Mouse (Mus musculus) spleen, postnatal 4 days (tissue): ENCODE measurements around the gene Cenpn.

Experiments used
- DNase-seq, 2 experiments: peaks; one replicate each; pipeline ENCODE4 v3.0.0; 2022; ENCODE audit warnings: low spot score in 2 of 2

The Cenpn gene

DNA sequence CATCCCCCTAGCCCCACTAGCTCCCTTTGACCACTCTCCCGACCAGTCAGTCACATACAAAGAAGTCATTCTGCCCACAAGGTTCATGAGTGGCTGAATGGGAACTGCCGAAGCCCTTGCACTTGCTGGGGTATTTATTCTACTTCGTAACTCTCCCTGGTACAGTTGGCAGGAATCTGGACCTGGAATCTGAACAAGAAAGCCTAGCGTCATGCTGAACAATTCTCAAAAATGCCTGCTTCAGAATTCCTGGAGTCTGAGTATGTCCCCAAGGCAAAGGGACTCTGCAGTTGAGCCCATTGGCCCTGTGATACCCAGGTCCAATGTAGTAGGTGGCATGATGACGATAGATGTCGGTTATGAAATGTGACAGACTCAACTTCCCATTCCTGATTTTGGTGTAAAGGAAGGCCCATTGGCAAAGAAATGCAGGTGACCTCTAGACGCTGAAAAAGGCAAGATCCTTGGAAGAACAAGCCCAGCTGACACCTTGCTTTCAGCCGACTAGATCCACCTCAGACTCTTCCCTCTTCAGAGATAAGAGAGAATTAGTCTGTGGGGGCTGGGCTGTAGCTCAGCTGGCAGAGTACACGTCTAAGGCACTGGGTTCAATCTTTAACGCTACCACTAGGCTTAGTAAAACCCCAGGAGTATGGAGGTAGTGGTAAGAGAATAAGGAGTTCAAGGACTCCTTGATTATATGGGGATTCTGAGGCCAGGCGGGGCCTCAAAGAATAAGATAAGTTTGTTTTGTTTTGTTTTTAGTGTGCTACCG lies 20.9 kb downstream of the Cenpn start:
- DNase-seq: no peak

DNA sequence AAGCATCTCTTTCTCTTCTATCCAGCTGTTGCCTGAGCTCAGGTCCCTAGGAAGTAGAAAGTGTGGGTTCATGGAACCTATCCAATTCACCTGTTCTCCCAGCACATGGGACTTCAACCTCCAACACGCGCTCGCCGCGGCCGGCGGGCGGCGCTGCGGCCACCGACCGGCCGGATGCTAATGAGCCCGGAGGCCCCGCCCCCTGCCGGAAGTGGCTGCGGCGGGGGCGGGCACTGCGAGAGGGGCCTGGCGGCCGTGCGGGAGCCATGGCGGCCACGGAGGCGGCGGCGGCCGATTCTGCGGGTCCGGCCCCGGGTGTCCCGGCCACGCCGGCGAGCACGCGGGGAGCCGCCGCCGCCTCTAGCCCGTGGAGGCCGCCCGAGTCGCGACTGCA lies 21.6 kb downstream of the Cenpn start, which contains the start of gene Atmin:
Atmin (plus strand) TSS at position 233 of the 394 bp plus-strand sequence.
- peak; percentile 88 to 96 for DNase-seq

DNA sequence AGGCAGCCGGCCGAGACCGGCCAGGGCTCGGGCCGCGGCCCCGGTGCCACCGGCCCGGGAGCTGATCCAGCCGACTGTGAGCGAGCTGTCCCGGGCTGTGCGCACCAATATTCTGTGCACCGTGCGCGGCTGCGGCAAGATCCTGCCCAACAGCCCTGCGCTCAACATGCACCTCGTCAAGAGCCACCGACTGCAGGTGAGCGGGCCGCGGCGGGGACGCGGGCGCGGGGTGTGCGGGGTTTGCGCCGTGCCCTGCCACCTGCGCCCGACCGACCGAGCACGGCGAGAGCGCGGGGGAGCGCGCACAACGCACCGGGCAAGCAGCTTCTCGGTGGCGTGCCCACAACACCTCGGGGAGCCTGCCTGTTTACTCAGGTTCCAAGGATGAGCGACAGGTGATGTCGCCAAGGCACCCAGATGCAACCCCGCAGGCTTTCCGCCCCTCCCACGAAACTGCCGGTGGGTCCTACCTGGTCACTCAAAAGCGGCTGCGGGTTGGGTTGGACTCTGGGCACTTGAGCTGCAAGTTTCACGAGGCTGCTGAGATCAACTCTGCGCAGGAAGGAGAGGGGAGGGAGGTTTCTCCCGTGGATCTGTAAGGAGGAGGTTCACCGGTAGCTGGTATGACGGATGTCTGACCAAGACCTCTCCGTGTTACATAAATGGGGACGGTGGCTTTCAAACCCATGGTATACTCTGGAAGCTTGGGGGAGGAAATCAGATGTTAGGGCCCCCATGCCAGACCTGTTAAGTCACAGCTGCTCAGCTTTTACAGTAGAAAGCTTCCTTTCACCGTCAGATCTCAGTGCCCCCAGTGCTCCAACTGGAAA lies 22.2 kb downstream of the Cenpn start:
- peak; percentile 35 to 75 for DNase-seq

DNA sequence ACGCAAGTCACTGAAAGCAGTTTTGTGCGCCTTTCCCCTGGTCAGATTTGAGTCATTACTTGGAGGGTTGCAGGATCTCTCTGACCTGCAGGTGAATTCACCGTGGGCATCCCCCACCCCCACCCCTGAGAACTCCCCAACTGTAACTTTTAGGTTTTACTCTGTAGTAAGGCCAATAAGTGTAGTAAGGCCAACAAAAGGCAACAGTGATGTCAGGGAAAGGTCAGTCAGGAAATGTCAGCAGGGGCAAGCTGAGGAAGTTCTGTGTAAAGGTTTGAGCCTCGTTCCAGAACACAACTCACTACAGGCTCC lies 22.8 kb downstream of the Cenpn start:
- no peak for DNase-seq

DNA sequence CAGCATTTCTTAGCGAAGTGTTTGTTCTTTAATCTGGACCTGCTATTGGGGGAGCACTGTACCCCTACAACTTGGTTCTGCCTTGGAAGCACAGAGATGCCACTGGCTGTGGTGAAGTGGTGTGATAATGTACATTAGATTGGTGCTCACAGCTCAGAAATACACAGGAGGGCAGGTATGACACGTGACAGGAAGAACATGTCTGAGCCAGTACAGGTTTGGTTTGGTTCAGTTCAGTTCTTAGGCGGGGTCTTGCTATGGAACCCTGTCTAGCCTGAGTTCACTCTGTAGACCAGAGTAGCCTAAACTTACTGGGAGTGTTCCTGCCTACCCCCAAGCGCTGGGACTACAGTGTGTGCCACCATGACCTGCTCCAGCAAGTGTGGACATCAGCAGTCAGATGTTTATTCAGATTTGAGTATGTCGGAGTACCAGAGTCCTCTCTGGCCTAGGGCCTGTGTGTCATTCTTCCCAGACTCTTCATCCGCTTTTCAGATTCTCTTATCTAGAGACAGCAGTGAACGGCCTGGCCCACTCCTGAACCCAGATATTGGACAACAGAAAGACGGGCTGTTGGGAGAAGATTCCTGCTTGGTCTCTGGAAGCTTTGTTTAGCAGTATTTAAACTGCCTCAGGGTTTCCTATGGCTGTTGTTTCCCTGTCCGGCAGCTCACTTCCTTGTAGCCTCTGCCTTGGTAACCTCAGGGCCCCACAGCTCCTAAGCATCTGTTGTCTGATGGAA lies 23.8 kb downstream of the Cenpn start:
- no peak for DNase-seq

DNA sequence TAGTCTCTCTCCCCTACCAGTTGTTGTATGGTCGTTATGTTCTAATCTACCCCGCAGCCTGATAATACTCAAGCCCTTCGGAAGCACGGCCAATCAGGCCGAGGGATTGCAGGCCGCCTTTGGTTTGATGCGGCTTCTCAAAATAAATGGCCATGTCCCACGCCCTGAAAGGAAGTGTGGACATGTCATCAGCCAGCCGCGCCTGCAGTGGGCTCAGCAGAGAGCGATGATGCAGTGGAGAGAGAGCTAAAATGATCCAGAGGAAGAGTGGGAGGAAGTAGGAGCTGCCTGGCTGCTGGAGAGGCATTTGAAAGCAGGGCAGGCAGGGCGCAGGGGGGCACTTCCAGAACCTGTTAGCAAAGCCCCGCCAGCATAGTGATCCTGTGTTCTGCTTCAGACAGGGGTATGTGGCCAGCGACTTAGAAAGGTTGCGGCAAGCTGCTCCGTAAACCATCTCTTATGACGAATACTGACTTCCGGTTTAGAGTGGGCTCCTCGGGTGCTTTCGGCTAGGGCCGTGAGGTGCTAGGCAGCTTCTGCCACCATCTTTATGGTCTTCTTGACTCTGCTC lies 24.8 kb downstream of the Cenpn start:
- no peak for DNase-seq

DNA sequence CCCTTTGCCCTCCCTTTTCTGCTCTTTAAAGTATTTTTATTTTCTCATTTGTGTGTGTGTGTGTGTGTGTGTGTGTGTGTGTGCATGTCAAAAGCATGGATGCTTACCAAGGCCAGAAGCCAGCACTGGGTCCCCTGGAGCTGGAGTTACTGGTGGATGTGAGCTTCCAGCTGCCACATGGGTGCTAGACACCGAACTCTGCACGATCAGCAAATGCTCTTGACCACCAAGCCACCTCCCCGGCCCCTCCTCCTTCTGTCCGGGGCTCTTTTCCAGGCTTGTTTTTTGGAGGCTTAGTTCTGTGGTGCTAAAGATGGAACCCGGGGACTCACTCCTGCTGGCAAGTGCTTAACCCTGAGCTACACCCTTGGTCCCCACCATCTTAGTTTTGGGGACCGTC lies 25.3 kb downstream of the Cenpn start:
- DNase-seq: no peak

DNA sequence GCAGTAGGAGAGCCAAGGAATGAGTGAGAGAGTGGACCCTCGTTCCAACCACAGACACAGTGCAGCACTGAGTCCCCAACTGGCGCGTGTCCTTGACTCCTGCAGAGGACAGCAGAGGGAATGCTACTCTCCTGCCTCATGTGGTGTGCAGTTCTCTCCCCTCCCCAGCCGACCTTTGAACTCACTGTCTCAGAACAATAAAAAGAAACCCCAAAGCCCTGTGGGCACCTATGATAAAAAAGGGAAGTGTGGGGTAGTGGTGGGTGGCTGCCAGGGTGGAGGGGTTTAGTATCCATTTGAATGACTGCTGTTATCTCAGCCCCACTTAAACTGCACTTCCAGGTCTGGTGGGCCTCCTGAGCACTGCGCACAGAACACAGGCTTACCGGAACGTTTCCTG lies 26.1 kb downstream of the Cenpn start:
- DNase-seq: no peak

DNA sequence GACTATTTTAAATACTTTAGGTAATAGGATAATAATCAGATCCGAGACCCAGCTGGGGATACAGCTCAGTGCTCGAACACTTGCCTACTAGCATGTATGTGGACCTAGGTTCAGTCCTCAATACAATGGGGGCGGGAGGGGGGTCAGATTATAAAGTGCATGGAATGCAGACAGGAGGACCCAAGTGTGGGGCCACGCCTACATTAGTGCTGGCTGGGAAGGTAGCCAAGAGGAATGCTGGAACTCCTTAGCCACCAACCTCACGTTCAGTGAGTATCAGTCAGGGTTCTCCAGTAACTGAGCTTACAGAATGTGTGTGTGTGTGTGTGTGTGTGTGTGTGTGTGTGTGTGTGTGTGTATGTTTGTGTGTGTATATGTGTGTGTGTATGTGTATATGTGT lies 29.8 kb downstream of the Cenpn start:
- no peak for DNase-seq

DNA sequence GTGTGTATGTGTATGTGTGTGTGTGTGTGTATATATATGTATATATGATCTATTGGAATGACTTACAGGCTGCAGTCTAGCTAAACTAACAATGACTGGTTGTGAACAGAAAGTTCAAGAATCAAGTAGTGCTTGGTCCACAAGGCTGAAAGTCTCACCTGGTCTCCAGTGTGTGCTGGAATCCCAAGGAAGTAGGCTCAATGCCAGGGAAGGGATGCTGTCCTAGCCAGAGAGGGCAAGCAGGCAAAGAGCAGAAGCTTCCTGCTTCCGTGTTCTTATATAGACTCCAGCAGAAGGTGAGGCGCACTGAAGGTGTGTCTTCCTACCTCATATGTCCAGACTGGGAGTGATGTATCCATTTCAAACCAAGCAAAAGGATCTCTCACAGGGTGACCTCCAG lies 30.2 kb downstream of the Cenpn start:
- no peak for DNase-seq

DNA sequence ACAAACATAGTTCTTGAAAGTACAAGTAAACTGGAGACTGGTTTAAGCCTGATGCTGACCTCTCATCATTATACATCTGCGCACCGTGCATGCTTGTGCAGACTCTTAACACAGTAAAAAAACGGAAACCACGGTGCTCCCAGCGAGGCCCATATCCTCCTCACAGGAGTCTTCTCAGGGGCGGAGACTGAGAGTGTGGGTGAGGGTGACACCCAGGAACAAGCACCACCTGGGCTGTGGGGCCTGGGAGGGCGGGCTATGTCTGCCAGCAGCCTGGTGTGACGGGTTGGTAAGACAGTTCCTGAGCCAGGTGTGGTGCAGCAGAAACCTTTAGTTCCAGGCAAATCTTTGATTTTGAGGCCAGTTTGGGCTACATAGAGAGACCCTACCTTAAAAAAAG lies 30.9 kb downstream of the Cenpn start:
- DNase-seq: no peak

DNA sequence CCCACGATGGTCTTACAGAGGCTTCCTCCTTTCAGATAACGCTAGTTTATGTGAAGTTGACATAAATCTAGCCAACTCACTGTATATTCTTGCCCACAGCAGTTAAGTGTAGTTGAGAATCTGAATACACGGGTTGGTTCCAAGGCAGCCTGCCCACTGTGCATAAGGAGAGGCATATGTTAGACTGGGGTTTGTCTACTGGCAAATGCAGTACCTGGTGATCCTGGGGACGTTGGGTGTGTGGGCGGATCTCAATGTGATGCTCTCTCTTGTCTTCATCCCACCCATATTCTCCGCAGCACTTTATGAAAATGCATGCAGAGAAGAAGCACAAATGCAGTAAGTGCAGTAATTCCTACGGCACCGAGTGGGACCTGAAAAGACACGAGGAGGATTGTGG lies 32.9 kb downstream of the Cenpn start:
- DNase-seq: no peak

DNA sequence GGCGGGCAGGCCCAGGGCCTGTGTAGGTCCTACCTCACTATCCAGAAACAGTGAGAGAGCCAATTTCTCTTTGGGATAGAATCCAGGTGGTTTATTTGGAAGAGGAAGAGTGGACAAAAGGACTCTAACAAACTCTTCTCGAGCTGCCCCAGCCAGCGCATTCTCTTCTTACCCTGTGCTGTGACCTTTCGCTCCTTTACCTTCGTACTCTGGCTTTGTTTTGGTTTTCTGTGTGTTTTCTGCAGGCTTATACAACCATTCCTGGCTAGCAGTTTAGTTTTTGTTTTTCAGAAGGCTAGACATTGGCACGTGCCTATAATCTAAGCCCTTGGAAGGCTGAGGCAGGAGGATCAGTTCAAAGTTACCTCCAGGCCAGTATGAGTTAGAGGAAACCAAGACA lies 48.0 kb downstream of the Cenpn start:
- DNase-seq: no peak

DNA sequence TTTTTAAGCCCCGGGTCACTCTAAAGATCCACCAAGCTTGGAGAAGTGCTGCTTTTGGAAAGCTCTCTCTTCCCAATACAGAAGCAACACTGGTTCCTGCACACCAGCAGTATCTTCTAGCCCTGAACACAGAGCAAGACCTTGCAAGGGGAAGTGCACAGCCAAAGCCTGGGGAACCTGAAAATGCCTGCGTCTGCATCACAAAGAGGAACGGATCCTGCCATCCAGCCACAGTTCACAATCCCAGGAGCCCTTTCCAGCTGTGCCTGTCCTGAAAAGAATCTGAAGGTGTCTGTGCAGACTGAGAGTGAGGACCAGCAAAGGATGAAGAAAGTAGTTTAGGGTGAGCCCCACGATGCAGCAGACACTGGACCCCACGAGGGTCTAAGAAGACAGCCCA lies 53.5 kb downstream of the Cenpn start:
- no peak for DNase-seq

DNA sequence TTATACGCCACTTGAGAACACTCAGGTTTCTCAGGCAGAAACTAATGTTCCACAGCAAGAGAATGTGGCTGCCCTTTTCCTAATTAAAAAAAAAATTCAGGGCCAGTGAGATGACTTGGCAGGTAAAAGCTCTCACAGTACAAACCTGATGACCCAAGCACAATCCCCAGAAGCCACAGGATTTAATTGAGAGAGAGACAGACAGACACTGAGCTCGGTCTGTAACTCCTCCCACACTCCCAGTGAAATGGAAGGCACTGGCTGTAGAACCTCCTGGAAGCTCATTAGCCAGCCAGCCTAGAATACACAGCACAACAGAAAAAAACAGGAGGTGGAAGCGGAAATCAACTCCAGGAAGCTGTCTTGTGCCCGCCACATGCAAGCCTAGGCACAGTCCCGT lies 54.1 kb downstream of the Cenpn start:
- DNase-seq: no peak

DNA sequence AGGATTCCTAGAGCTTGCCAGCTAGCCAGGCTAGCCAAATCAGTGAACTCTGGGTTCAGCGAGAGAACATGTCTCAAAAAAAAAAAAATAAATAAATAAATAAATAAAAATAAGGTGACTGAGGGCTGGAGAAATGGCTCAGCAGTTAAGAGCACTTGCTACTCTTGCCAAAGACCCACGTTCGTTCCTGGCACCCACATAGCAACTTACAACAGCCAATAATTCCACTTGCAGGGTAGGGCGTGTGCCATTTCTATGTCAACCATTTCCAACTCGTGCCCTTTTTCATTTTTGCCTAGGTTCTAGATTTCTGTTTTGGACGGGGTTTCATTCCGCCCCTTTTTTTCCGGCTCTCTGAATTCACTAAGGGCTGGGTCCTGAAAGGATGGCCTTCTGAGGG lies 56.5 kb downstream of the Cenpn start:
- no peak for DNase-seq

DNA sequence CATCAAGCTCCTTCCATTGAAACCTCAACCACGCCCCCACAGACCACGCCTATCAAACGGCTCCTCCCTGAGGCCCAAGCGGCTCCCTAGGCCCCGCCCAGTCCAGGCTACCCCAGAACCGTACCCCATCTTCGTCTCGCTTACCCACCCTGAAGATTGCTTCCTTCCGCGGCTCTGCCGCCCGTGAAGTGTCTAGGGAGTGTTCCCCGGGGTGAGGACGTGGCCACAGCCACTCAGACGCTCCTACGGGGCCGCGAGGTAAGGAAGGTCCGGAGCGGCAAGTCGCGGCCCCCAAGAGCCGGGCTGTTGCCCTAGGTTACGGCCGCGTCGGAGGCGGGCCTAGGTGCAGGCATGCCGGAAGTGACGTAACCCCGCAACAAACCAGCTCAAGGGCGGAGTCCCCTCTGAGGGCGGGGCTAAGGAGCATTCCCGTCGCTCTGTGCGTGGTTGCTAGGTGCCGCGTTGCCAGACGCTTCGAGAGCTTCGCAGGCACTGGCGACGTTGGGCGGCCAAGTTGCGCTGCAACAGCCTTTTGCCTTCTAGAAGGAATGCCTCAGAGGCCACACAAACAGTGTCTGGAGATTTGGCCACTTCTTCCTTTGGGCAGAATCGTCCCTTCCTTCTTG lies 57.2 kb downstream of the Cenpn start, which contains the start of gene 1700030J22Rik:
1700030J22Rik (minus strand) TSS at position 329 of the 626 bp plus-strand sequence.
- DNase-seq: peak; percentile 97 to 98

DNA sequence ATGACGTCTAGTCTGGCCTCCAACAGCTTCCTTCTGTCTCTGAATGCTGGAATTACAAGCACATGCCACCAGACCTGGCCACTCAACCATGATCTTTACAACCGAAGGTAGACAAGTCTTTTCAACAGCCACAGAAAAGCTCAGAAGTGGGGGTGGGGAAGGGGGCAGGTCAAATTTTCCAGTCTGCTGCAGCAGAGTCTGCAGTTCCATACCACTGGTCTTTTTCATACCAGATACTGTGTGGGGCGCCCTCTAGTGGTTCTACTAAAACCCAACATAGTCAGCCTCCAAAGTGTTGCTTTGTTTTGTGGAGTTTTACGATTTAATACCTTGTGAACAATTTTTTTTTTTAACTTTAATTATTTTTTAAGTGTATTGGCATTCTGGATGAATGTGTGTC lies 58.6 kb downstream of the Cenpn start:
- peak; percentile 60 to 82 for DNase-seq

DNA sequence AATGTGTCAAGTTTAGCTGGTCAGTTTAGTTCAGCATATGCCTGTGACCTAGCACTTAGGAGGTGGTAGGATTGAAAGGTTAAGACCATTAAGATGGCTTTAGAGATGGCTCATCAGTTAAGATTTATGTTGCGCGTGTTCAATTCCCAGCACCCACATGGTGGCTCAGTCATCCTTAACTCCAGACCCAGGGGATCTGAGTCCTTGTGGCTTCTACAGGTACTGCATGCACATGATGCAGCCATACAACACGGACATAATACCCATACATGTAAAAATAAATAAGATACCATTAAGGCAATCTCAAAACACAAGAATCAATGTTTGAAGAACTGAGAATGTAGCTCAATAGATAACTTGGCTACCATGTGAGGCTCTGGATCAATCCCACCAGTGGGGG lies 68.3 kb downstream of the Cenpn start:
- no peak for DNase-seq
